Mouse (Mus musculus) embryonic facial prominence, embryonic 13.5 days (tissue): ENCODE data around the gene Fam20b. TPM values are rescaled to one million over a fixed set of nuclear protein-coding genes. Genes with fewer than 3 reads are reported as not detected.

ENCODE experiments used
- ATAC-seq: fragments of 200-750 bp; cut with Nextera tagmentation; 2 replicates; pipeline ENCODE4 v1.8.0; 2017; ENCODE audit warnings: low read depth; ENCODE audit not compliant: insufficient number of reproducible peaks, insufficient read depth, low FRiP score, low TSS enrichment
- H3K27ac ChIP-seq: fragments of 300-500 bp; sonication (generic); 2 replicates; pipeline ENCODE4 v1.5.1; 2015; ENCODE audit warnings: moderate library complexity, mild to moderate bottlenecking, inconsistent platforms
- H3K27me3 ChIP-seq: fragments of 300-500 bp; sonication (generic); 2 replicates; pipeline ENCODE4 v1.6.1; 2015; ENCODE audit warnings: mild to moderate bottlenecking, inconsistent platforms
- H3K36me3 ChIP-seq: fragments of 300-500 bp; sonication (generic); 2 replicates; pipeline ENCODE4 v1.6.1; 2015; ENCODE audit warnings: mild to moderate bottlenecking, inconsistent platforms
- H3K4me1 ChIP-seq: fragments of 300-500 bp; sonication (generic); 2 replicates; pipeline ENCODE4 v1.6.1; 2015; ENCODE audit warnings: inconsistent platforms
- H3K4me2 ChIP-seq: fragments of 300-500 bp; sonication (generic); 2 replicates; pipeline ENCODE4 v1.6.1; 2015; ENCODE audit warnings: moderate library complexity, mild to moderate bottlenecking, inconsistent platforms
- H3K4me3 ChIP-seq: fragments of 300-500 bp; sonication (generic); 2 replicates; pipeline ENCODE4 v1.5.1; 2015; ENCODE audit warnings: mild to moderate bottlenecking, inconsistent platforms
- H3K9ac ChIP-seq: fragments of 300-500 bp; sonication (generic); 2 replicates; pipeline ENCODE4 v1.6.1; 2015; ENCODE audit warnings: mild to moderate bottlenecking, inconsistent platforms
- H3K9me3 ChIP-seq: fragments of 300-500 bp; sonication (generic); 2 replicates; pipeline ENCODE4 v1.6.1; 2016; ENCODE audit warnings: inconsistent platforms
- WGBS: fragments of 180-500 bp; shearing (Covaris S2); methylation state at CpG from one replicate; pipeline ENCODE4 v1.1.7; 2015; ENCODE audit warnings: mixed read lengths; 5-methylcytosine and 5-hydroxymethylcytosine counted together
- polyA plus RNA-seq: library from polyadenylated mRNA; unstranded; fragments of >200 nt; fragmentation: Nextera tagmentation; extraction: Ambion mirVana; gene quantifications from 2 replicates; pipeline ENCODE4 v1.2.1, GENCODE M21; 2015

Gene Fam20b
- polyA plus RNA-seq, 1 experiment from 2014 or later, result 24.1 TPM

DNA sequence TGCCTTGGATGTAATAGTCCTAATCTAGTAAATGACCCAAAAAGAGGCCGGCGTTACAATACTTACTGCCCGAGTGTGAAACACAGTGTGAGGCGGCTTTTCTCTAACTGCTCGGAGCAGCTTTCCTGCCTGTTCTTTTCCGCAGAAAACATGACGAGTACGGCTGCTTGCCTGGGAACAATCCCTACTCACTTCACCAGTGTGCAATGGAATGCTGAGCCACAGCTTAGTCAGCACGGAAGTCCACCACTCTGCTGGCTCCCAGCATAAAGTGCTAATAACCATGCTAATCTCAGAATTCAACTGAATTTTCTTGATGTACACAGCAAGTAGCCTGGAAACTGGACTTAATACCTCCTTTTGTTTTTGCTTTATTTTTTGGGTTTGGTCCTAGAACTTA, 39.3 kb downstream of the Fam20b start:
- peaks cover under 1% of the 10 kb centered on the region; the same call in 1 of the 2 replicates for H3K4me1 ChIP-seq
- WGBS, result 87% methylated on average over 9 of the region's 9 CpGs
- H3K9me3 ChIP-seq, result no peaks in the 10 kb centered on the region
- no peaks in the 10 kb centered on the region for H3K27me3 ChIP-seq
- peaks cover 35% of the 10 kb centered on the region for H3K36me3 ChIP-seq
- no peak for ATAC-seq
- no peak overlapping the region for H3K4me3 ChIP-seq
- H3K4me2 ChIP-seq, result no peak overlapping the region
- no peak overlapping the region for H3K27ac ChIP-seq
- no peak overlapping the region for H3K9ac ChIP-seq

DNA sequence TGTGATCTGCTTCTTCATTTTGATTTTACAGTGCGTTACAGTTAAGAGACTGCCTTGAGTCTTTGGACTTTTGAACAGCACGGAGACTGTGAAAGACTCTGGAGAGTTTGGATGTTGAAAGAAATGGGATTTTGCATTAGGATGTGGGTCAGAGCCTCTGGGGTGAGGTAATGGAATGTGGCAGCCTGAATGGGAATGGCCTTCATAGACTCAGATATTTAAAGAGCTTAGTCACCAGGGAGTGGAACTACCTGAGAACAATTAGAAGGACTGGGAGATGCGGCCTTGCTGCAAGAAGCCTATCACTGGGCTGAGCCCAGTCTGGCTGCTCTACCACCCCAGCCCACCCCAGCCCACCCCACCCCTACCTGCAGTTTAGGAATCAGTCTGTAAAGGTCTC, 41.7 kb downstream of the Fam20b start:
- Histone ChIP-seq H3K27ac (no peak overlapping the region), H3K9me3 (no peaks in the 10 kb centered on the region), H3K4me3 (no peak overlapping the region), H3K4me2 (no peak overlapping the region), H3K27me3 (peaks cover 7% of the 10 kb centered on the region; the same call in 1 of the 2 replicates), H3K9ac (no peak overlapping the region), H3K4me1 (peaks cover 16% of the 10 kb centered on the region), H3K36me3 (peaks cover 24% of the 10 kb centered on the region)
- WGBS, result 83% methylated on average over 3 of the region's 3 CpGs
- ATAC-seq, result no peak

DNA sequence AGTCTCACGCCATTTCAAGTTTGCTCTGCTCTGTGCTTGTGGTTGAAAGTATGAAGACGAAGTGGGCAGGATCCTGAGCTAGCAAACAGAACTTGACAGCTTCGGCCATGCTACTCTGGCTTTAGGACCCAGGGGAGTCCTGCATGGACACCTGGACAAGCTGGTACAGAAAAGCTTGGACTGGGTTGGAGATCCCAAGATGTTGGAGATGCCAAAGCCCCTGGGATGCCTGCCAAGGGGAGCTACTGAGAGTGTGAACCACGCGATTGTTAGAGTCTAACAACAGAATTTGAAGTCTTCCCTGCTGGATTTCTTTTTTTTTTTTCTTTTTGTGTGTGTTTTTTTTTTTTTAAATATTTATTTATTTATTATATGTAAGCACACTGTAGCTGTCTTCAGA, 42.3 kb downstream of the Fam20b start:
- H3K36me3 ChIP-seq, result peaks cover 21% of the 10 kb centered on the region
- H3K4me2 ChIP-seq, result no peak overlapping the region
- H3K9ac ChIP-seq, result no peak overlapping the region
- 85% methylated on average over 5 of the region's 5 CpGs for WGBS
- no peak for ATAC-seq
- no peak overlapping the region for H3K27ac ChIP-seq
- peaks cover 7% of the 10 kb centered on the region; the same call in 1 of the 2 replicates for H3K27me3 ChIP-seq
- H3K4me1 ChIP-seq, result peaks cover 16% of the 10 kb centered on the region
- H3K4me3 ChIP-seq, result no peak overlapping the region
- H3K9me3 ChIP-seq, result no peaks in the 10 kb centered on the region

DNA sequence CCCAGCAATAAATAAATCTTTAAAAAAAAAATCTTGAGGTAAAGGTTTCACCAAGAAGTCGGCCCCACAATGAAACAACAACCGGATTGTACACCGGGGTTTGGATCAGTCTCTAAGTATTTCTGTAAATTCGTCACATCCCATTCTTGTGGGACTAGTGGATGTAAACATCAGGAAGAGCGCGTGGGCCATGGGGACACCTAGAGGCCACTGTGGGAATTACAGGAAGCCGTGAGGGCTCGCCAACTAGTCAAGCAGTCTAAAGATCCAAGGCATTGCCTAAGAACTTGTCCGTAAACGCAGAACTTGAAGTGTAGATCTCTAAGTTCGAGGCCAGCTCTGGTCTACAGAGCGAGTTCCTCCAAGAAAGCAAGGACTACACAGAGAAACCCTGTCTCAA, 42.7 kb downstream of the Fam20b start:
- peaks cover 18% of the 10 kb centered on the region for H3K36me3 ChIP-seq
- H3K9ac ChIP-seq, result no peak overlapping the region
- H3K4me1 ChIP-seq, result peaks cover 16% of the 10 kb centered on the region
- H3K27me3 ChIP-seq, result peaks cover 7% of the 10 kb centered on the region; the same call in 1 of the 2 replicates
- H3K4me3 ChIP-seq, result no peak overlapping the region
- H3K9me3 ChIP-seq, result no peaks in the 10 kb centered on the region
- no peak for ATAC-seq
- WGBS, result 33% methylated on average over 12 of the region's 12 CpGs
- H3K4me2 ChIP-seq, result no peak overlapping the region
- no peak overlapping the region for H3K27ac ChIP-seq

DNA sequence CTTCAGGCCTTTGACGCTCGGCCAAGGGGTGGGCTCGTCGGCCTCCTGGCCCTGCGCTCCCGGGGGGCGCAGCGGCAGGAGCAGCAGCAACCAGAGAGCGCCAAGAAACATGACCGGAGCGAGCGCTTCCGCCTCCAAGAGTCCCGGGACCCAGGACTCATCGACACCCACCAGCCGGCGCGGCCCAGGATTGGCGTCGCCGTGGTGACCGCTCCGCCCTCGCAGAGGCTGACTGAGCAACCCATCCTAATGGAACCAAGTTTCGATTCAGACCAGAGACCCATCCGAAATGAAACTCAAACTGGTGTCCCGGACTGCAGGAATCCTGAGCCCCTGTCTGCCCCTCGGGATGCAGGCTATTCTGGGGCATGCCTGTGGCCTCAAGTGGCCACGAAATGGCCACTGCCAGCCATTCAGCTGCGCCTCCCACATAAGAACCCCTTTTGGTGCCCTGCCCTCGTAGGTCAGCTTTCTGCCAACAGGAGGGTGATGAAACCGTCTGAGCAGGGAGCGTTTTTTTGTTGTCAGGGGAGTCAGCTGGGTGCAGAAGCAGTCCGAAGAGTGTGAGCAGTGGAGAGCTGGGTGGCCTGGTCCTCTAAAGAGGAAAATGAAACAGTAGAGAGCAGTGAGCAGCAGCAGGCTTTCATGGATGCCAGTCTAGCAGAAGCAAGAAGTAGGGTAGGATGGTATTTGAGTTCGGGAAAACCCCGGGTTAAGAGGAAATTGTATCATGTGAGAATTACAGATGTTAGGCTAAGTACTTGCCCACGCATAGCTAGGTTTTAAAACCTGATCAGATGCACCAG, 44.5 kb downstream of the Fam20b start, which contains the start of gene Tor3a:
TSS of gene Tor3a (minus strand) at position 162 of the 806 bp plus-strand sequence.
- WGBS, result 8% methylated on average over 37 of the region's 37 CpGs
- Histone ChIP-seq H3K9me3 (no peaks in the 10 kb centered on the region), H3K9ac (peak within 1 kb of the TSS; percentile 72), H3K4me3 (peak within 1 kb of the TSS; percentile 63), H3K4me1 (peaks cover 16% of the 10 kb centered on the region), H3K36me3 (0 out of 2 replicates have a peak, but pooled peaks cover under 1% of the 10 kb centered on the region), H3K27ac (no peak within 1 kb of the TSS), H3K4me2 (peak within 1 kb of the TSS; percentile 100), H3K27me3 (peaks cover 7% of the 10 kb centered on the region; the same call in 1 of the 2 replicates)
- ATAC-seq, result peak; percentile 44; the same call in 1 of the 2 replicates

DNA sequence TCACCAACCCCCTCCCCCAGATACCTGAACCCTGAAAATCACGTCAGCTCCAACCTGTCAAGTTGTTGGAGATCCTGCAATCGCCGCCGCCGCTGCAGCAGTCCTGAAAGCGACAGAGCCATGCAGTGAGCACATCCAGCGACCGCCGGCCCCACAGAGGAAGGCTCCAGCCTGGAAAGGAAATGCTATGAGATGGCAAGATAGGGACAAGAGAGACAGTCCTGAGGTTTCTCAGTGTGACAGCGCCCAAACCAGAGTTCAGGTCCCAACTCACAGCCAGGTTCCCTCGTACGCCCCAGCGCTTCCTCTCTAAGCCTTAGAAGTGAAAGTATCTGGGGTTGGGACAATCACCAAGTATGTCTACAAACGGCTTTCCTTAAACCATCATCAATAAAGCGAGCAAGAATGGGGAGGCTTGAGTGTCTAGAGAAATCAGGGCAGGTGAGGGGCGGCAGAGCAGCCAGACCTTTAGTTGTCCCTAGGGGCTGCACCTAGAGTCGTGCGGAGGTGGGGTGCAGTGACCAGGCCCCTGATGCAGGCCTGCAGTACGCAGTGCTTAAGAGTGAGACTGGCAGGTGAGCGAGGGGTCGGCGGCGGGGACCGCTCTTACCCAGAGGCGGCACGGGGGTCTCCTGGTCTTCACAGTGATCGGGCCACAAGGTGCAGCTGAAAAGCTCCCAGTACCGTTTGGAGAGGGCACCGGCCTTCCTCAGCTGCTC, 45.3 kb downstream of the Fam20b start:
- peaks cover 16% of the 10 kb centered on the region for H3K4me1 ChIP-seq
- no peaks in the 10 kb centered on the region for H3K9me3 ChIP-seq
- no peak overlapping the region for H3K27ac ChIP-seq
- no peak for ATAC-seq
- H3K36me3 ChIP-seq, result no peaks in the 10 kb centered on the region
- H3K4me3 ChIP-seq, result peak overlapping the region; percentile 63
- peak overlapping the region; percentile 72 for H3K9ac ChIP-seq
- H3K27me3 ChIP-seq, result peaks cover 7% of the 10 kb centered on the region; the same call in 1 of the 2 replicates
- WGBS, result 1% methylated on average over 29 of the region's 29 CpGs
- H3K4me2 ChIP-seq, result peak overlapping the region; percentile 100

DNA sequence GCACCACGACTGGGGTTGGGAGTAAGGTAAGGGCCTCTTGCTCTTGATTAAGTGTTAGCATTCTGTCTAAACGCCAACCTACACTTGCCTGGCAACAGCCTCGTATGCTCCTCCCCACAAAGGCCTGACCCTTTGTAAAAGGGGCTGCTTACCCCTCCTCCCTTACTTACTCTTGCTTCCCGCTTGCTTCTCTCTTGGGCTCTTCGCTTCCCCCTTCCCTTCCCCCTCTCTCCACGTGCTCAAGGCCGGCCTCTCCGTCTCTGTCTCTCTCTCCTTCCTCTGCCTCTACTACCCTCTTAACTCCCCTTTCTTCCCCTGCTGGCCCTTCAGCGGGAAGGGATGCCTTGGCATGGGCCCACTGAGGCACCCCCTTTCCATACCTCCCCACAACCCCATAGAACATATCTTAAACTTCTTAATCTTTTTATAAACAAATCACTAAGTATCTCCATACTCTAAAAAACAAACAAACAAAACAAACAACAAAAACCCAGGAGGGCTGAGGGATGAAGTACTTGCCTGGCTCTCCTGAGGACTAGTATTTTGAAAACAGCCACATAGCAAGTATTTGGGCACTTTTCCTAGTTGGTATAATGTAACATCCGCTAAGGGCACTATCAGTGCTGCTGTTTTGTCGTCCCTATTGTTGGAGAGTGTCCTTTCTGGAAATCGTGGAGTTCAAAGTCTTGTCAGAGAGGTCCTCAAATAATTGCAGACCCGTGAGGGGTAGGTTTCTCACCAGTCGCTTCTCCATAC, 46.0 kb downstream of the Fam20b start:
- ATAC-seq, result no peak
- Histone ChIP-seq H3K9ac (peak overlapping the region; percentile 72), H3K4me2 (peak overlapping the region; percentile 100), H3K27me3 (peaks cover 7% of the 10 kb centered on the region; the same call in 1 of the 2 replicates), H3K27ac (no peak overlapping the region), H3K4me3 (peak overlapping the region; percentile 63), H3K4me1 (peaks cover 16% of the 10 kb centered on the region), H3K36me3 (no peaks in the 10 kb centered on the region), H3K9me3 (no peaks in the 10 kb centered on the region)
- 14% methylated on average over 14 of the region's 14 CpGs for WGBS

DNA sequence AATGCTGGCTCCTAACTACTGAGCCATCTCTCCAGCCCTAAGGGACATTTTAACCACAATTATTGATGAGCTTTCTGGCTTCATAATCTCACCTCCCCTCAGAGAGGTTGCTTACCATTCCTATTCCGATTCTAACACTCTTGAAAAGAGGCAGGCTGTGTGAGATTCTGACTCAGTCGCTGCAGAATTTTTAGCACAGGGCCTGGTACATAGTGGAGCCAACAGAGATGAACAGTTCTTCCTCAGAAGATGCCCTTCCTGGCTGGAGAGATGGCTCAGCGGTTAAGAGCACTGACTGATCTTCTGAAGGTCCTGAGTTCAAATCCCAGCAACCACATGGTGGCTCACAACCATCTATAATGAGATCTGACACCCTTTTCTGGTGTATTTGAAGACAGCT, 47.0 kb downstream of the Fam20b start:
- Histone ChIP-seq H3K4me2 (no peak overlapping the region), H3K4me3 (no peak overlapping the region), H3K4me1 (peaks cover 16% of the 10 kb centered on the region), H3K27ac (no peak overlapping the region), H3K27me3 (peaks cover 7% of the 10 kb centered on the region; the same call in 1 of the 2 replicates), H3K9ac (no peak overlapping the region), H3K9me3 (no peaks in the 10 kb centered on the region), H3K36me3 (no peaks in the 10 kb centered on the region)
- 86% methylated on average over 3 of the region's 3 CpGs for WGBS
- ATAC-seq, result no peak

DNA sequence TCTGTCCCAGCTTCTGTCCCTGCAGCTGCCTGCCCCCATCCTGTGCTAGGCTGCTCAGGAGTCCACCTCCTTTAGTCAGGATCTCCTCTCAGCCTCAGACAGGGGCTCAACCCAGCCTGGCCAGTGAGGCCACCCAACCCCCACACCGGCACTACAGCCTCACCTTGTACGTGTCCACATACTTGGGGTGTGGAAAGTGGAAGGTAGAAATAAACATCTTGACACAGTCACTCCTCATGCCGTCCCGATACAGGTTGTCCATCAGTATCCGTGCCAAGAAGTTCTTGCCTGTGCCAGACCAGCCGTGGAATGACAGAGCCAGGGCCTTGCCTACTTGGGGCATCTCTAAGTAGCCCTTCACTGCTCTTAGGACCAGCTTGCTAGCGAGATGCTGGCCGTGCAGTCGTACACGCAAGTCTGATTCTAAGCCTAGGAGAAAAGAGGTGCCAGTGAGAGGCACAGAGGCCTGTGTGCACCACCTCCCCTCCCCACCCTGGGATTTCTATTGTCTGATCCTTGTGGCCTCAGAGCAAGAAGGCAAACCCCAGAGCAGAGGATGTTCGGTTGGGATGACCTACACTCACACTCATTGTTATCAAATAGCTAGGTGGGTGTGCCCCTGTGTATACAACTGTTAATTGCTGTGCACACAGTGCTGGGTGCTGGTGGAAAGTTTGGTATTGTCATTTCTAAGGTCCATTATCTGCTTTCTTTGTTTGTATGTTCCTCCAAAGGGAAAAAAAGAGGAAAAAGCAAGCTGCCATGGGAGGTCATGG, 49.5 kb downstream of the Fam20b start:
- Histone ChIP-seq H3K4me2 (no peak overlapping the region), H3K27me3 (peaks cover 7% of the 10 kb centered on the region; the same call in 1 of the 2 replicates), H3K4me3 (no peak overlapping the region), H3K4me1 (peaks cover 17% of the 10 kb centered on the region), H3K9me3 (no peaks in the 10 kb centered on the region), H3K9ac (no peak overlapping the region), H3K36me3 (no peaks in the 10 kb centered on the region), H3K27ac (no peak overlapping the region)
- no peak for ATAC-seq
- WGBS, result 50% methylated on average over 11 of the region's 11 CpGs

DNA sequence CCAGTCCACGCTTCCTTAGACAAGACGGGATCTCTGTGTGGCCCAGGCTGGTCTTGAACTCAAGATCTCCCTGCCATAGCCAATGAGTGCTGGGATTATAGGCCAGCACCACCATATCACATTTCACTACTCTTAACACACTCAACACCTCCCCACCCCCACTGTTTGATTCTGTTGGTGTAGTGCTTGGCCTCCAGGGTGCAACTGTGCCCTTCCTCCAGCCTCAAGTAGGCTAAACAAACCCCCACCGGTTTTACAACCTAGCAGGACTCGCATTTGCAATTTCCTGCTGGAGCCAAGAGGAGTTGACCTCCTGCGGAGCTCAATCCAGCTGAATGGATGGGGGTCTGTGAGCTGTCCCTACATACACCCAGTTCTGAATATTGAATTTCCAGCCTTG, 50.3 kb downstream of the Fam20b start:
- Histone ChIP-seq H3K4me2 (no peak overlapping the region), H3K27ac (no peak overlapping the region), H3K4me3 (no peak overlapping the region), H3K9me3 (no peaks in the 10 kb centered on the region), H3K9ac (no peak overlapping the region), H3K36me3 (no peaks in the 10 kb centered on the region), H3K4me1 (peaks cover 13% of the 10 kb centered on the region), H3K27me3 (peaks cover 7% of the 10 kb centered on the region; the same call in 1 of the 2 replicates)
- no peak for ATAC-seq
- WGBS, result 28% methylated on average over 5 of the region's 5 CpGs
